Mouse (Mus musculus) forebrain, embryonic 11.5 days (tissue): ENCODE data around the gene Pkp3. TPM values are rescaled to one million over a fixed set of nuclear protein-coding genes. Genes with fewer than 3 reads are reported as not detected.
A peak's percentile ranks its signal among the peaks of the same experiment; 100 is the strongest.

Experiments
- ATAC-seq: fragments of 200-750 bp; cut with Nextera tagmentation; replicated peaks from 2 replicates; pipeline ENCODE4 v1.8.0; 2017; ENCODE audit warnings: moderate TSS enrichment; ENCODE audit not compliant: low FRiP score
- DNase-seq: peaks from one replicate; pipeline ENCODE4 v3.0.0-alpha.2; 2017; ENCODE audit warnings: low spot score
- H3K27ac ChIP-seq: fragments of 300-500 bp; sonication (generic); 2 replicates; pipeline ENCODE4 v1.5.1; 2014; ENCODE audit warnings: low read depth, low read length
- H3K27me3 ChIP-seq: fragments of 300-500 bp; sonication (generic); 2 replicates; pipeline ENCODE4 v1.6.1; 2014; ENCODE audit warnings: mild to moderate bottlenecking, low read length, mixed read lengths; ENCODE audit not compliant: control insufficient read depth, insufficient read depth
- H3K36me3 ChIP-seq: fragments of 300-500 bp; sonication (generic); 2 replicates; pipeline ENCODE4 v1.6.1; 2014; ENCODE audit warnings: mild to moderate bottlenecking, low read length, moderate library complexity, mixed read lengths; ENCODE audit not compliant: control insufficient read depth, insufficient read depth
- H3K4me1 ChIP-seq: fragments of 300-500 bp; sonication (generic); replicated peaks from 2 replicates; pipeline ENCODE4 v1.6.1; 2014; ENCODE audit warnings: low read length, mixed read lengths; ENCODE audit not compliant: control insufficient read depth, insufficient read depth
- H3K4me2 ChIP-seq: fragments of 300-500 bp; sonication (generic); 2 replicates; pipeline ENCODE4 v1.6.1; 2014; ENCODE audit warnings: low read depth, mild to moderate bottlenecking, low read length, moderate library complexity, mixed read lengths; ENCODE audit not compliant: severe bottlenecking
- H3K4me3 ChIP-seq: fragments of 300-500 bp; sonication (generic); 2 replicates; pipeline ENCODE4 v1.5.1; 2014; ENCODE audit warnings: low read depth, low read length
- H3K9ac ChIP-seq: fragments of 300-500 bp; sonication (generic); 2 replicates; pipeline ENCODE4 v1.6.1; 2014; ENCODE audit warnings: low read length
- H3K9me3 ChIP-seq: fragments of 300-500 bp; sonication (generic); 2 replicates; pipeline ENCODE4 v1.6.1; 2016; ENCODE audit warnings: low read length, mixed read lengths; ENCODE audit not compliant: control insufficient read depth
- WGBS: fragments of 180-500 bp; shearing (Covaris S2); extraction: QIAGEN DNeasy Blood & Tissue Kit; methylation state at CpG from one replicate; pipeline ENCODE4 v1.1.7; 2014; 5-methylcytosine and 5-hydroxymethylcytosine counted together
- polyA plus RNA-seq: library from polyadenylated mRNA; unstranded; fragments of >200 nt; fragmentation: Nextera tagmentation; extraction: Ambion mirVana; gene quantifications from 2 replicates; pipeline ENCODE4 v1.2.1, GENCODE M21; 2014

The Pkp3 gene
- polyA plus RNA-seq, 1 experiment from 2014 or later = 1.1 TPM

- no peak for ATAC-seq
- DNase-seq = no peak
- Histone ChIP-seq H3K4me2 (no peak overlapping the region), H3K4me1 (peaks cover 10% of the 10 kb centered on the region; the same call in 1 of the 2 replicates), H3K27ac (no peak overlapping the region), H3K27me3 (no peaks in the 10 kb centered on the region; the same call in 1 of the 2 replicates), H3K9me3 (no peaks in the 10 kb centered on the region), H3K4me3 (no peak overlapping the region), H3K36me3 (peaks cover 8% of the 10 kb centered on the region; the same call in 1 of the 2 replicates), H3K9ac (no peak overlapping the region)
- 92% methylated on average over 7 of the region's 7 CpGs for WGBS
Measured at GRCm38 (mm10) chr7:141062525-141062924, 15.5 kb upstream of the Pkp3 start.

GRCm38 (mm10) chr7:141063353-141063752 lies 14.7 kb upstream of the Pkp3 start:
- H3K9me3 ChIP-seq = no peaks in the 10 kb centered on the region
- H3K36me3 ChIP-seq = peaks cover 10% of the 10 kb centered on the region; the same call in 1 of the 2 replicates
- H3K27me3 ChIP-seq = no peaks in the 10 kb centered on the region; the same call in 1 of the 2 replicates
- no peak for ATAC-seq
- 89% methylated on average over 3 of the region's 3 CpGs for WGBS
- no peak overlapping the region for H3K4me3 ChIP-seq
- H3K4me2 ChIP-seq = no peak overlapping the region
- peaks cover 10% of the 10 kb centered on the region; the same call in 1 of the 2 replicates for H3K4me1 ChIP-seq
- H3K27ac ChIP-seq = no peak overlapping the region
- H3K9ac ChIP-seq = no peak overlapping the region
- no peak for DNase-seq

- no peak overlapping the region for H3K27ac ChIP-seq
- no peak overlapping the region for H3K4me3 ChIP-seq
- no peak overlapping the region for H3K9ac ChIP-seq
- peaks cover 10% of the 10 kb centered on the region; the same call in 1 of the 2 replicates for H3K36me3 ChIP-seq
- no peak overlapping the region for H3K4me2 ChIP-seq
- ATAC-seq = no peak
- no peaks in the 10 kb centered on the region; the same call in 1 of the 2 replicates for H3K27me3 ChIP-seq
- DNase-seq = no peak
- peaks cover 10% of the 10 kb centered on the region; the same call in 1 of the 2 replicates for H3K4me1 ChIP-seq
- WGBS = 91% methylated on average over 7 of the region's 7 CpGs
- no peaks in the 10 kb centered on the region for H3K9me3 ChIP-seq
Measured at GRCm38 (mm10) chr7:141064175-141064574, 13.8 kb upstream of the Pkp3 start.

- WGBS = 96% methylated on average over 7 of the region's 7 CpGs
- H3K4me1 ChIP-seq = peaks cover 10% of the 10 kb centered on the region; the same call in 1 of the 2 replicates
- H3K4me3 ChIP-seq = no peak overlapping the region
- no peak overlapping the region for H3K27ac ChIP-seq
- H3K36me3 ChIP-seq = peaks cover 10% of the 10 kb centered on the region; the same call in 1 of the 2 replicates
- no peaks in the 10 kb centered on the region for H3K9me3 ChIP-seq
- no peaks in the 10 kb centered on the region; the same call in 1 of the 2 replicates for H3K27me3 ChIP-seq
- no peak overlapping the region for H3K9ac ChIP-seq
- H3K4me2 ChIP-seq = no peak overlapping the region
- no peak for ATAC-seq
- no peak for DNase-seq
Measured at GRCm38 (mm10) chr7:141064576-141064975, 13.4 kb upstream of the Pkp3 start.

- Histone ChIP-seq H3K27ac (no peak overlapping the region), H3K27me3 (peaks cover 10% of the 10 kb centered on the region; the same call in 1 of the 2 replicates), H3K4me3 (no peak overlapping the region), H3K4me2 (no peak overlapping the region), H3K36me3 (peaks cover 10% of the 10 kb centered on the region; the same call in 1 of the 2 replicates), H3K9ac (no peak overlapping the region), H3K9me3 (no peaks in the 10 kb centered on the region), H3K4me1 (0 out of 2 replicates have a peak, but pooled peaks cover 3% of the 10 kb centered on the region)
- no peak for ATAC-seq
- whole genome bisulfite sequencing = 84% methylated on average over 19 of the region's 19 CpGs
- no peak for DNase-seq
Measured at GRCm38 (mm10) chr7:141068351-141068750, 9.7 kb upstream of the Pkp3 start.

- Histone ChIP-seq H3K9ac (peak overlapping the region; percentile 43), H3K4me3 (peak overlapping the region; percentile 27), H3K27ac (no peak overlapping the region), H3K9me3 (no peaks in the 10 kb centered on the region), H3K27me3 (peaks cover 10% of the 10 kb centered on the region; the same call in 1 of the 2 replicates), H3K4me2 (peak overlapping the region; percentile 59), H3K36me3 (peaks cover 2% of the 10 kb centered on the region; the same call in 1 of the 2 replicates), H3K4me1 (0 out of 2 replicates have a peak, but pooled peaks cover 3% of the 10 kb centered on the region)
- WGBS = 1% methylated on average over 51 of the region's 51 CpGs
- DNase-seq (peak; percentile 89), ATAC-seq (peak; percentile 54)
Measured at GRCm38 (mm10) chr7:141070058-141070862, 7.8 kb upstream of the Pkp3 start.

- Histone ChIP-seq H3K4me2 (no peak overlapping the region), H3K27ac (no peak overlapping the region), H3K27me3 (peaks cover 10% of the 10 kb centered on the region; the same call in 1 of the 2 replicates), H3K9me3 (no peaks in the 10 kb centered on the region), H3K9ac (no peak overlapping the region), H3K36me3 (0 out of 2 replicates have a peak, but pooled peaks cover 2% of the 10 kb centered on the region), H3K4me1 (0 out of 2 replicates have a peak, but pooled peaks cover 3% of the 10 kb centered on the region), H3K4me3 (no peak overlapping the region)
- DNase-seq = peak; percentile 65
- ATAC-seq = no peak
- 39% methylated on average over 23 of the region's 23 CpGs for WGBS
Measured at GRCm38 (mm10) chr7:141072017-141072745, 5.8 kb upstream of the Pkp3 start.

- DNase-seq (no peak), ATAC-seq (no peak)
- H3K27me3 ChIP-seq = peaks cover 10% of the 10 kb centered on the region; the same call in 1 of the 2 replicates
- H3K36me3 ChIP-seq = no peaks in the 10 kb centered on the region
- 0 out of 2 replicates have a peak, but pooled peaks cover 3% of the 10 kb centered on the region for H3K4me1 ChIP-seq
- no peak overlapping the region for H3K27ac ChIP-seq
- H3K9me3 ChIP-seq = no peaks in the 10 kb centered on the region
- 84% methylated on average over 4 of the region's 4 CpGs for WGBS
- H3K4me3 ChIP-seq = no peak overlapping the region
- H3K4me2 ChIP-seq = no peak overlapping the region
- H3K9ac ChIP-seq = no peak overlapping the region
Measured at GRCm38 (mm10) chr7:141073782-141074181, 4.2 kb upstream of the Pkp3 start.
